Mouse (Mus musculus) CD4-positive, CD25-positive, alpha-beta regulatory T cell, adult 4 months (primary cell): ENCODE results near the gene Fibin. TPM values are rescaled to one million over a fixed set of nuclear protein-coding genes. Genes with fewer than 3 reads are reported as not detected.

Experiments
- ATAC-seq: one replicate; pipeline ENCODE4 v1.8.0; 2017
- polyA plus RNA-seq, 2 experiments: library from polyadenylated mRNA; unstranded; fragments of 100-300 nt; shearing (Covaris generic); gene quantifications; one replicate each; pipeline ENCODE4 v1.2.1; 2017

The Fibin gene
- not detected for polyA plus RNA-seq

DNA sequence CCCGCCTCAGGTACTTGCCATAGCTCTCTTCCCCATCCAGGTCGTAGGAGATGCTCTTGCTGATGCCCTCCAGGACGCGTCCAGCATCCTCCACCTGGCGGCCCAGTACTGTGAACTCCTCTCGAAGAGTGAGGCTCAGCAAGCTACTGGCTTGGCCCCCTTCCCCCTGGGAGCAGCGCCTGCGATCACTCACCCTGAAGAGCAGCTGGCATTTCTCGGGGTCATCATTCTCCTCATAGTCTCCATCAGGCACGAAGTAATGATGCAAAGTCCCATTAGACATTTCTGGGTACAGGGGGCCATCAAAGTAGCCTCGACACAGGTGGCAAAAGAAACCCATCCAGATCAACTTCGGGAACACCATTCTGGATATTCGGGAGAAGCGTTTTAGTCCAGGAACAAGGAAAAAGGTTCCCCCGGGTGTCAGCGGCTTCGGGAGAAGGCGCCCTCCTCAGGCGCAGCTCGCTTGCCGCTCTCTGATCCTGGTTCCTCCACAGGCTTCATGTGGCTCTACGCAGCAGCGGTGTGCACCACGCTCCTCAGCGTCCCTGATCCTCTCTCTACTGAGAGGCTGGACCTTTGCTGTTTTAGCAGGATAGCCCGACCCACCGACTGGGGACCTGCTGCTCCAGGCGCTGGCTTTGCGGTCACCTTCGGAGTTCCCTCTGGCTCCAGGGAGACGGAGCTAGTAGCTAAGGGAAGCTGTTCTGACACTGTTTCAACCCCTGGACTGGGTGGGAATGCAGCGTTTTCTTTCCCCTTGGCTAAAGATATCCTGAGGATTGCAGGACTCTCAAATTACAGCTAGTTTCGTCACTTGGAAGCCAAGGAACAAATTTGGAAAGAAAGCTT, at the start of gene Fibin:
Fibin (minus strand) TSS at position 752 of the 852 bp plus-strand sequence.
- no peak for ATAC-seq

DNA sequence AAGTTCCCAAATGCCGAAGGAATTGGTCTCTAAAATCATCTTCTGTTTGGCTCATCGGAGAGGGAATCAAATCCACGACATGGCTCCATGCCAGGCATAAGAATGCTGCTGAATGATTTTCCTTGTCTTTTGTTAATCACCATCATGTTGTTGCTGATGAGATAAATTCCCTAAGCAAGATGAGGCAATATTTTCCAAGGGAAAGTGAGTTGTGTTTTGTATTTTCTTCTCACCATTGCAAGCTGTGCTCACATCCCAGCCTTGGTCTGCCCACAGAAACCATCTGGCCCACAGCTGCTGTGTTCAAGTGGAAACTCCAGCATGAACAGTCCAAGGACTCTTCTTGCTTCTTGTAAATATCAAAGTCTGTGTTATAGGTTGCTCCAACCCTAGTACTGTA, 48.4 kb upstream of the Fibin start:
- no peak for ATAC-seq

DNA sequence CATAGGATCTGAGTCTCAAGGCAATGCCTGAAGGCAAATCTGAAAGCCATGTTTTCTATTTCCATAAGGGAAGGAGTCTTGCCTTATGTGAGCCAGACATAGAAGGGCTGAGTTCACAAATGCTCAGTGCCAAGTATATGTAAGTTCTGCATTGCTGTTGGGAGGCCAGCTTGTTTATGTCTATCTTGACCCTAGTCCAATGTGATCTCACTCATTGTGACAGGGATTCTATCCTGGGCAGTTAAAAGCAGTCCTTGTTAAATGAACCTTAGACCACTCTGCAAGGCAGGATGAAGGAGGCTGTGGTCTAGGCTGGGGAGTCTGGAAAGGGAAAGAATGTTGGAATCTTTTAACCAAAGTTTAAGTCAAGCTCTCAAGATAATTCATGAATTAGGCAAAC, 45.8 kb upstream of the Fibin start:
- ATAC-seq = no peak

DNA sequence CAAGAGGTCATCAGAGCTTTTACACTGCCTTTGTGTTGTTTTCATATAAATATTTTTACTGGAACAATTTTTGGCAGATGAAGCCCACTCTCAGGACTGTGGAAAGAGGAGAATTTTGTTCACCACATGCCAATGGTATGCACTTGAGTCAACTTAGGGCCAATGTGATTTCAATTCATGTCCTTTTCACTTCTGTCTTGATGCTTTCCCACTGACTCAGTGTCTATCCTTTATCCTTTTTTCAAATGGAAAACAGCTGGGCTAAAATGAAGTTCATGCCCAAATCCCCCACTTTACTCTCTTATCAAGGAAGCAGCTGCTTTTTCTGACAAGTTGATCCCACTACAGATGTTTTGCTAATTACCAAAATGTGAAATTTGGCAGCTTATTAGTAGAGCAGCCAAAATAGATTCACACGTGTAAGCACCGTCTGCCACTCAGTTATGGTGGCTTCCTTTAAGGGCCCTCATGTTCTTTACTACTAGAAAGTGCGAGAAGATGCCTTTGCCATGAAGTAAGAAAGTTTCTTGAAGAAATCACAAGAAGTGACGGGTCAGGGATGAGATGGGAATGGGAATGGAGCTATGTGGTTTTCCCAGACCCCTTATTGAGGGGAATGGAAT, 29.8 kb upstream of the Fibin start:
- no peak for ATAC-seq

DNA sequence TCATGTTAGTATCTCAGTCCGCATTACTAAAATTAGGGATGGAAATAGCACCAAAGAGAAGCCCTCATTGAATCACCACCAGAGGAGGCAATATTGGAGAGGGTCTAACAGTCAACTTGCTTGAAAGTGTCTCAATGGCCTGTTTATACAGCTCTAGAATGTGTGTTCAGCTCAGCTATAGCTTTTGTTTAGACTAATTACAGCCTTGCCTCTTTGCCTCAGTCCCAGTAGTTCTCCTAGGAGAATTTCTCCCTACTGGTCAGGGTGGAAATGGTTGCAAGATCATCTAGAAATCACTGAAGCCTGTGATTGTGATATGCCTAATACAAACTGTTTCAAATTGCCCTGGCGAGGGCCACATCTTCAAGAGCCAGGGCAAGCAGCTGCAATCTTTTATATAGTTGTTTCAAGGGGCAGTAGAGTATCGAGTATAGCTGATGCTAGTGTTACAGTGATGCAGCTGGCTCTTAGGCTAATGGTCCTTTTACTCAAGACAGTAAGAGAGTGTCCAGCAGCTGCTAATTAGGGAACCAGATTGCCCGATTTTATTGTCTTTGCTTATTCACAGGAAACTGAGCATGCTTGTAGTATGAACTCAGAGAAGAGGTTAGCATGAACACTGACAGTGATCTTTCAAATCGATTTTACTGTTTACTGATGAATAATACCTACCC, 27.9 kb upstream of the Fibin start:
- ATAC-seq = no peak

DNA sequence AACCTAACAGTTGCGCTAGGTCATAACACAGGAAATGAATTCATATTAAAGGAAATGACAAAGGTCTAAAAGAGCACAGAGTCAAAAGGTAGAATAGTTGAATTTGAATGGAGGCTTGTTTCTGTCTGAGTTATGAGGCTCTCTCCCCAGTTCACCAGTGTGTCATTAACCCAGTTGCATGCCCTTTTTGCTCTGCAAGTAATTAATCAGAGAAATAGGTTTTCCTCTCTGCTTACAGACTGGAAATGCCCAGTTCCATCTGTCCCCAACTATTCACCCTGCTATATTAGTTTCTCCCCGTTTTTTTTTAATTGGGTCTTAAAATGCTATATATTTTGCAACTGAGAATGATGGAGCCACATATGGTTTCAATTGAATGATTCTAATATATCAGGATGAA, 16.8 kb upstream of the Fibin start:
- no peak for ATAC-seq

DNA sequence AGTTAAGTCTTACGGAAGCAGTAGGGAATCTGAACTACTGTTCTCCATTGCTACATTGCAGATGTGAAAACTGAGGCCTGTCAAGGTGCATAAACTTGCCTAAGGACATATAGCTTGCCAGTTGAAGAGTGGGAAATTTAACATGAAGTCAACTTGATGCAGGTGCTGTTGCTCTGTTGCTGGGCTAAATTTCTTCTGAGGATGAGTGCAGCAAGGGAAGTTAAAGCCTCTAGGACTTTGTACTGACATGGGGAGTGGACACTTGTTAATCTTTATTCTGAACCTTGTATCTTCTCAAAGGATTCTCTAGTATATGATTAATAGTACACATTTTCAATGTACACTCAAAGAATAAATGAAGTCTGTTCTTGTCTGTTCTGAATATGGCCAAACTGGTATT, 13.7 kb upstream of the Fibin start:
- no peak for ATAC-seq

DNA sequence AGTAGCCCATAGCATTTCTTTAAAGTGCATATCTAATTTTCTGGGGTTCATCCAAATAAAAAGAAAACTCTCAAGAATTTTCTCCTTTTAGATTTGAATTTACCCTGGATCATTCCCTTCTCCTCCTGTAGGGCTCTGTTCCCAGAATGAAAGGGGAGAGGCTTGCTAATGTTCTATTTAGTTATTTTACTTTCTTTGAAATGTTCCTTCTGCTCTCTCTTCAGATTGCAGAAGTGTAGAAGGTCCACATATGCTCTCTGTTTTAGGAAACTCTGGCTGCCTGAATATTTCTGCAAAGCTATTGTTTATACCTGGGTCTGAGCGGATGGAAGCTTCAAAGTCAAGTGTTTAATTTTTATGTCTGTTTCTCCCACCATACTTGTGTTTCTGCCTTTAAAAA, 12.5 kb upstream of the Fibin start:
- ATAC-seq = no peak

DNA sequence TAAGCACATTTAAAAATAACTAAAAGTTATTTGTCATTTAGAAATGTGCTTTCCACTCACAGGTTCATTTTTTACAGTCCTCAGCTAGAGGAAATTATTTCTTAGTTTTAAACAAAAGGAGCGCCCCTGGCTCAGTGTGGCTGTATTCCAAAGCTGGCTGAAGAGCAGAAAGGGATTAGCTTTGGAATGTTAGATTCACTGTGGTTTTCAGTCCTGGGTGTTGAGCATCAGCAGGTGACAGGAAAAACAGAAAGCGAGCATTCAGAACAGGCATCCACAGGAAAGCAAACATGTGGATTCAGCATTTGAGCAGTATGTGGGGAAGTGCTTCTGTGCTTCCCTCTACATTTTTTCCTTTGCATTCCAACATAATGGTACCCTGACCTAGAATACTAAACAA, 10.2 kb upstream of the Fibin start:
- no peak for ATAC-seq

DNA sequence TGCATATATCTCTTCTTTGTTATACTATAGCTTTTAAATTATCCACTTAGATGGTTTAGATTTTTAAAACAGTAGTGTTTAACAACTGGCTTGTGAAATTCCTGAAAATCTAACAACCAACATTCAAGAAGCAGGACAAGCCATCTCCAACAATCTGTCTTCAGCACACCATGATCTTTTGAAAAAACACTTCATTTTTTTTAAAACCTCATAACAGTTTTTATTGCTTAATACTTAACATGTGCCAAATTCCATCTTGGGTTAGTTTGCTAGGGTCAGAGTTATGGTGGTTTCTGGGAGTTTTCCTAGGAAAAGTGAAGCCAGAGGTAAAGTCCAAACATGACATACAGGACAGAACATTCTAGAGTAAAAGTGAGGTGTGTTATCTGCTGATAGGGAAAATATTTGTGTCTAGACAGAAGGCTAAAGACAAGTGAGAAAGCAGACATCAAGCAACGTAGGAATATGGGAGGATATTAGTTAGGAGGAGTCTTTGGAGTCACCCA, 4.5 kb upstream of the Fibin start:
- ATAC-seq = no peak

DNA sequence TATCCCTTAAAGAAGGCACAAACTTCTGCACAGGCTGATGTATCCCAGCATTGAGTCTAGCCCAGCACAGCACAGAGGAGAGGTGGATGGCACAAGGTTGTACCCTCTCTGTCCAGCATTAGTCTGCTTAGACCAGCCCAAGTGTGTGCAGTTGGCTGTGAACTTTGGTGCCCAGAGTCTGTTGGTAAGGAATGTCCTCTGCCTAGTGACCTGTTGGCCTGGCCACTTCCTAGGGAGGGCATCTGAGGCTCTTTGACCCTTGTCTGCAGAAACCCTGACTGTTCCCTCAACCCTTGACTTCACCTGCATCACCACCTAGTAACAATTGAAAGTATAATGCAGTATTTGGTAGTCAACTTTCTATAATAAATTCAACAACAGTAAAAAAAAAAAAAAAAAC, 2.4 kb upstream of the Fibin start:
- no peak for ATAC-seq

DNA sequence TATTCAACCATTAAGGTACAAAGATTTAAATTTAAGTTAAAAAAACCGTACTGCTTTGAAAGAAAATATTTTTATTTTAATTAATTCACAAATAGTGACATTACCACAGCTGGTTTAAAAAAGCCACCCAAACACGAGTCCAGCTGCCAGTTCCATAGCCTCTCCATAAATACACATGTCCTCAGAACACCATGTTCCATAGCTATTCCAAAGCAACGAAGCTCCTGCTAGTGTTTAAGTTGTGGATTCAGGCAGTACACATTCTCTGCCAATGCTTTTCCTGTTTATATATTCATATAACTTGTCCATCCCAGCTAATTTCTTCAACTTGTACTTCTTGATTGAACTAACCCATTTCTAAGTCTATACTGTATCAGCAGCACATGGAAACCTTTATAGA, 872 bp upstream of the Fibin start:
- no peak for ATAC-seq

DNA sequence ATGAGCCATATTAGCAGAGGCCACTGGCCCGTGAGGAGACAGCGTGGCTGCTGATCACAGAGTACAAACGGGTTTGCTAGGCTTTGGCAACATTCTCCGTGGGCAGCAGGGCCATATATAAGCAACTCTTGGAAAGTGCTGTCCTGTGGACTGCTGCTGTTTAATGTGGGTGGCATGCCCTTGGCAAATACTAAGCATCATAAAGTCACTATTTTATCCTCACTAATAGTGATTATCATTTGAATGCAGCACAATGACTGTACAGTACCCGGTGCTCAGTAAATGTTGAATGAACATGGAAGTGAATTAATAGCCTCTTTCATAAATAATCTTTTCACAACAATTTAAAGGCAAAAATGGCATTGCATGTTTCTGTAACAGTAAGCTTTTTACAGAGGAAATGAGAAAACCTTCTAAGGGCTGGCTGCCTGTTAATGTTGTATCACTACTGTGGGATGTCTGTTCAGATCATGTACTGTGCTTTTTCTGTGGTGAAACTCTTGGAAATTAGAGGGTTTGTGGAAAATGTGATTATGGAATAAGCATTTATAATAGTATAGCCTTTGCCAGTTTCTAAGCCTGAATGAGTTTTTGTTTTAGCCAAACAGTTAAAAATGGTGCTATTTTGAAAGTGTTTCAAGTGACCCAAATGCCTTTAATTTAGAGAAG, 9.5 kb downstream of the Fibin start:
- ATAC-seq = no peak

DNA sequence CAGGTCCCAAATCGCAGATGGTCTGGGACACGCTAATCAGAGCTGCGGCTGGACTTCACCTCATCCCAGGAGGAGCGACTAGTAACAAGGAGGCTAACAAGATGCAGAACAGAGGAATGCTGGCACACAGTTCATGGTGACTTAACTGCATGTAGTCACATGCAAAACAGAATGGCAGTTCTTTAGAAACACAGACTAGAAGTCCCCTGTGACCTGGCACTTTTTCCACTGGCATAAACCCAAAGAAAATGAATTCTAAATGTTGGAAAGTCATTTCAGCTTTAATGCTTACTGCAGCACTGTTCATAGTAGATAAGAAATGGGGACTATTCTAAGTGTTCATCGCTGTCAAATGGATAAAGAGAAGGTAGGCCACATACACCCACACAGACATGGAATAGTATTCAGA, 11.1 kb downstream of the Fibin start:
- no peak for ATAC-seq

DNA sequence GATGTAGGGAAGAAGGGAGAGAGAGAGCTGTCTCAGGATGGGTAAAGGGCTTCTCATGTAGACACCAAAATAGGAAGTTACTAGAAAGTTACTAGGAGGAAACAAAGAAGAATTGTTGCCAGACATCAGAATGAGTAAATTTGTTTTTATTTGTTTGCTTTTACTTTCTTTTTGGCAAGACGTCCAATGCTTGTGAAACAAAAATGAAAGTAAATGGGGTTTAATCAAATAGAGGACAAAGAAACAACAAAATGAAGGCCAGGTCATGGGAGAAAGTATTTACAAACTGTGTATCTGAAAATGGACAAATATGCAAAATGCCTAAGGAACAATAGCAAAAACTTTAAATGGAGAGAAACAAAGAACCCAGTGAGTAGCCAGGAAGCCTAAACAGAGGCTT, 11.6 kb downstream of the Fibin start:
- no peak for ATAC-seq

DNA sequence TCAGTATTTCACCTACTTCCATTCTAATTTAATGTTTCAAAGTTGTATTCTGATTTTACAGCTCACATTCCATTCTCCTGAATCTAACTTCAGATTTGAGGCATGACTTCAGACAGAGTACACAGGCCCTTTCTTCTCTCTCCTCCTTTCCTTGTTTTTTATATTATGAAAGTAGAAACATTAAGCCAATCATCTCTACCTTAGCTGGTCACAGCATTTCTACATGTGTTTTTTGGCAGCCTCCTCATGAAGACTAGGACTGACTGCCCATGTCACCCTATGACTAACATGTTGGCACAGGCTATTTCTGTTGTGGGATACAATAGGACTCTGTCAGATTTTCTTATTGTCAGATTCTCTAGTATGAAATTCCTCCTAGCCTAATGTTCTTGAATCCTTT, 34.0 kb downstream of the Fibin start:
- ATAC-seq = no peak

DNA sequence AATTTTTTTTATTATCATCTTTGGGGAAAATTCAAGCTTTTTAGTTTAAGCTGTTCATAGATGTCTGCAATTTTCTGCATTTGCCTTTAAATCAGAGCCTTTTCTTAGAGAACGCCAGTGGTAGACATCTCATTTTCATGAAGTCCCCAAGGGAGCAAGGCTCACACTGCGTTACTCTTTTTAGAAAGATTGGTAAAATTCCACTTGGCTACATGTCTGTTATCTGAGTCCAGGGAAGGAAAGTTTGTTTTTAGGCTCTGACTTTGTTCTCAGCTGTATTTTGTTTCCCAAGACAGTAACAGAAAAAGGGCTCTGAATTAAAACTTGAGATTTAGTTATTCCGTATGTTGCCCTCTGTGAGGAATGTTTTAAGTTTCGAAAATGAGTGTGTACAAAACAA, 43.0 kb downstream of the Fibin start:
- no peak for ATAC-seq

DNA sequence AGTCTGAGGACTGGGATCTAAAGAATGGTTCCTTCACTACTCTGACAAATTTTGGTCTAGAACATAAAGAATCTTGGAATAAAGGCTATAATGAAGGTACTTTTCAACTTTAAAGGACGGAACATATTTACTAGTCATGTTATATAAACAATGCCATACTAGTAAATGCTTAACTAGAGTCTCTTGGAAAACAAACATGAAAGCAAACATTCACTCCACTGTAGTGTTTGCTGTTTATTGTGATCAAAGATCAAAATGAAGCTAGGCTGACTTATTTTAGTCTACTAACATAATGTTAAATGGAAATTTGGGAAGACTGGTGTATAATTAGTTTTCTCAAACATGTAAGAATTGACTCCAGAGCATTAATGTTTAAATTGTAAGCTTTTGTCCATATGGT, 43.7 kb downstream of the Fibin start:
- no peak for ATAC-seq

DNA sequence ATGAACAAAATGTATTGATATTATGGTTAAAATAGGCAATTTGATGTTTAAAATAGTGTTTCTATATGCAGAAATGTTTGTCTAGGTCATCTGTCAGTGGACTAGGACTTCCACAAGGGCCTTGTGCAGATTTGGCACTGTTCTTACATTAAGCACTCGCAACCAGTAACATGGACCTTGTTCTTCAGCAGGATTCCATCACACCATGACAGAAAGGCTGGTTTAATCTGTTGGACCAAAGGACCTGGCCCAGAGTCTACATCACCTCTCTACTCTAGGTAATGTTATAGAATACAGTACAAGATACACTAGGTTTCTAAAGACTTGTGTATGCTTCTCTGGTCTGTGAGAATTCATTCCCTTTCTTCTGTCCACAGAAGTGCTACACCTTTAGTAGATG, 44.3 kb downstream of the Fibin start:
- ATAC-seq = no peak

DNA sequence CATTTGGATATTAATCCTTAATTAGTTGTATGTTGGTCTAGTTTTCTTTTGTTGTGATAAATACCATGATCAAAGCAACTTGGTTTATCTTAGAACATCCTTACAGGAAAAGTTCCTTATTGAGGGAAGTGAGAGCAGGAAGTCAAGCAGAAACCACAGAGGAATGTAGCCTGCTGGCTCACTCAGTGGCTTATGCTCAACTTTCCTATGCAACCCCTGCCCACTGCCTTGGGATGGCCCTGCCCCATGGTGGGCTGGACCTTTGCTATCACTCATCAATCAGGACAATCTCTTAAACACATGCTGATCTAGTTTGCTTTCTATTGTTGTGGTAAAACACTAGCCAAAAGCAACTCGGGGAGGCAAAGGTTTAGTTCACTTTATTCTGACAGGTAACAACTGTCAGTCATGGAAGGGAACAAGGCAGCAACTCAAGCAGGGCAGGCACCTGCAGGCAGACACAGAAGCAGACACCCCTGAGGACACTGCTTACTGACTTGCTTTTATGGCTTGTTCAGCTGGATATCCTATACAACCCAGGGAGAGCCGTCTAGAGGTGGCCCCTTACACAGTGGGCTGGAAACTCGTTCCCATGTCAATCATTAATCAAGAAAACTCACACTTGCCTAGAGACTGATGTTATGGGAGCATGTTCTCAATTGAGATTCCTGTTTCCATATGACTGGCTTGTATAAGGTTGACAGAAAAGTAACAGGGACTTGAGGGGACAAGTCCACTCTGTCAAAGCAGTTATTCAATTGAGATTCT, 46.7 kb downstream of the Fibin start:
- ATAC-seq = no peak

DNA sequence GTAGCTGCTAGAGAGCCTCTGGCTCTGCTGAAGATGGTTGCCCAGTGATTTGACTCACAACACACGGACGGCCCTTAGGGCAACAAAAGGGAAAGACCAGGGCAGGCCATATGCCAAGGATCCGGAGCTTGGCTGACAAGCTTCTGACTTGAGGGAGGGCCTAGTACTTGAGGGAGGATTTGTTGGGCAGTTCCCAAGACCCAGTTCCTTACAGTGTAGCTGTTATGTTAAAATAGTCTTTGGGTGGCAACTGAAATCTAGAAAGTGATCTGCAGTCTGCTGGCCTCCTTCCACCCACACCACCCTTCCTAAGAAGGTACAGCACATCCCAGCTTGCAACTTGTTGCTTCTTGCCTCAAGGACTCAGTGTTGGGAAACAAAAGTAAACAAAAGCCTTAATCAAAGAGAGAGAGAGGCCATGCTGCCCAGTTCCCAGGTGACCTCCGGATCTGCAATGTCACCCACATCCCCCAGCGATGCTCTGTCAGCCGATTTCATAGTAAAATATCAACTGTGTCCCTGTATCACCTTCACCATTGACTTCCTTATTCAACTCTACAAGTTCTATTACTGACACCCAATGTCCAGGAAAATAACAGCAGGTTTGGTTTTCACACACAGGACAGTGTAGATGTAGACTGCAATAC, 48.4 kb downstream of the Fibin start, which contains the start of gene Bbox1:
Bbox1 (minus strand) TSS at position 52 of the 647 bp plus-strand sequence.
- ATAC-seq = no peak

DNA sequence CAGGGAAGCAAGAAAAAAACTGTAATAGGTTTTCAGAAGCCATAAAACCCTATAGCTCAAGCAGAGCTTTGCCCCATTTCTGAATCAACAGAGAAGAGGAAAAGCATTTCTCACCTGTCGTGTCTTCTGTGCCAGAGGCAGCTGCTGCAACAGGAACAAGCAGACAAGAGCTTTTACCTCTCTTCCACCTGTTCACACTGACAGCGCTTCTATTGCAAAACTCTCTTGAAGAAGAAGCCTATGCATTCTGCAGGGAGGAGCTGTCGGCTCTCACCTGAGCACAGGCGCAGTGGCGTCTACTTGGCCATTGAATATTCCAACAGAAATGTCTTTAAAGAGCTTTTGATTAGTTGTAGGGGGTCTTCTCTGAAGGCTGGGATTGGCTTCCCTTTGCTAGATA, 48.9 kb downstream of the Fibin start:
- ATAC-seq = no peak
